Comparison of ENCODE assay signal across 8 mouse cellular contexts in the genomic region with DNA sequence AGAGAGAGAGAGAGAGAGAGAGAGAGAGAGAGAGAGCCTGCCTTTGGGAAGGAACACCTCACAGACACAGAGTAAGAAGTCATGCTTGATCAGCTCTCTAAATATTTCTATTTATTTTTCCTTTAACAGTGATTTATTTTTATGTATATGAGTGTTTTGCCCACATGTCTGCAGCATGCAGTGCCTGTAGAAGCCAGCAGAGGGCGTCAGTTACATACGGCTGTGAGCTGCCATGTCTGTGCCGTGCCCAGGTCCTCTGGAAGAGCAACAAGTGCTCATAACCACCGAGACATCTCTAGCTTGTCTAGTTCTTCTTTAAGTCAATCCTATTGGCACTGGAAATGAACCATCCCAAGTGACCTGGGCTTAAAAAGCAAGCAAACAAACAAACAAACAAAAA. TPM values are rescaled to one million over a fixed set of nuclear protein-coding genes. Genes with fewer than 3 reads are reported as not detected.
DNase-seq lines count a peak whose midpoint lies in the region; ATAC-seq and TF ChIP-seq lines count a peak whose summit lies in the region.
"Had no signal": no experiment of that assay in that cellular context is flagged by ENCODE, and none has a peak within 500 bp of the region (broad histone marks: within the 10 kb centered on the region; RNA-seq: fewer than 3 reads in every experiment).

No protein-coding gene starts in this region.

- no peaks in the 10 kb centered on the region for H3K36me3 ChIP-seq in liver, embryonic 13.5 days
- H3K36me3 ChIP-seq in forebrain, embryonic 14.5 days (ENCODE audit: control insufficient read depth, insufficient read depth, low read length) = no peaks in the 10 kb centered on the region
- H3K36me3 ChIP-seq: embryonic facial prominence, embryonic 13.5 days had no signal

- H3K9me3 ChIP-seq in liver, embryonic 13.5 days (replicated peaks) = peaks cover 7% of the 10 kb centered on the region; the same call in 1 of the 2 replicates
- H3K9me3 ChIP-seq in forebrain, embryonic 14.5 days (replicated peaks; ENCODE audit: control insufficient read depth, low read length) = peaks cover 57% of the 10 kb centered on the region

- no peak overlapping the region for H3K9ac ChIP-seq in liver, embryonic 13.5 days
- H3K9ac ChIP-seq in forebrain, embryonic 14.5 days (ENCODE audit: low read length) = no peak overlapping the region
- H3K9ac ChIP-seq: embryonic facial prominence, embryonic 13.5 days had no signal

- ATAC-seq in common myeloid progenitor, adult 5-6 weeks (replicated peaks; ENCODE audit: low read depth, poor library complexity, severe bottlenecking) = peak; percentile 67
- peak; percentile 27; the same call in 1 of the 2 replicates for ATAC-seq in liver, embryonic 13.5 days (ENCODE audit: low read depth)
- no peak for ATAC-seq in forebrain, embryonic 14.5 days

- DNase-seq in layer of hippocampus, adult 2 months (ENCODE audit: low spot score in 2 of 2) = no peak
- DNase-seq in layer of hippocampus, adult 9-11 months = no peak
- peak; percentile 87 for DNase-seq in 416B (ENCODE audit: low read depth)
- DNase-seq in CD4-positive helper T cell, adult 2 months (ENCODE audit: low read depth, low spot score) = peak; percentile 72
- DNase-seq in liver, embryonic 13.5 days = no peak
- no peak for DNase-seq in forebrain, embryonic 14.5 days (ENCODE audit: low spot score)

- H3K4me1 ChIP-seq in liver, embryonic 13.5 days (replicated peaks) = no peaks in the 10 kb centered on the region
- no peaks in the 10 kb centered on the region for H3K4me1 ChIP-seq in forebrain, embryonic 14.5 days (ENCODE audit: control insufficient read depth, insufficient read depth, low read length)
- H3K4me1 ChIP-seq: embryonic facial prominence, embryonic 13.5 days had no signal

- H3K27ac ChIP-seq in layer of hippocampus, adult 2 months = no peak overlapping the region
- H3K27ac ChIP-seq in liver, embryonic 13.5 days = no peak overlapping the region
- no peak overlapping the region for H3K27ac ChIP-seq in forebrain, embryonic 14.5 days (ENCODE audit: low read depth, low read length)
- H3K27ac ChIP-seq: embryonic facial prominence, embryonic 13.5 days had no signal

- TF ChIP-seq CTCF in layer of hippocampus, adult 2 months (conservative IDR thresholded peaks at IDR 0.05) = peak; percentile 81

- no peak overlapping the region for H3K4me3 ChIP-seq in layer of hippocampus, adult 2 months
- H3K4me3 ChIP-seq in liver, embryonic 13.5 days (replicated peaks) = no peak overlapping the region
- no peak overlapping the region for H3K4me3 ChIP-seq in forebrain, embryonic 14.5 days (ENCODE audit: low read depth, low read length)
- H3K4me3 ChIP-seq: embryonic facial prominence, embryonic 13.5 days had no signal

- 26% methylated on average over 4 of the region's 4 CpGs for WGBS in liver, embryonic 13.5 days (ENCODE audit: insufficient replicate concordance)
- WGBS in forebrain, embryonic 14.5 days = 41% methylated on average over 4 of the region's 4 CpGs

- no peak overlapping the region for H3K4me2 ChIP-seq in liver, embryonic 13.5 days
- no peak overlapping the region for H3K4me2 ChIP-seq in forebrain, embryonic 14.5 days (ENCODE audit: low read length)
- H3K4me2 ChIP-seq: embryonic facial prominence, embryonic 13.5 days had no signal

- H3K27me3 ChIP-seq in liver, embryonic 13.5 days = no peaks in the 10 kb centered on the region
- no peaks in the 10 kb centered on the region for H3K27me3 ChIP-seq in forebrain, embryonic 14.5 days (replicated peaks; ENCODE audit: control insufficient read depth, insufficient read depth, low read length)
- H3K27me3 ChIP-seq: embryonic facial prominence, embryonic 13.5 days had no signal

RNA-seq across cellular contexts. Expression of a gene that starts 12.5 kb away (rescaled TPM):
- under 1 TPM in 1 of 2 experiments, not detected in 1; 0.12 TPM for total RNA-seq in layer of hippocampus, adult 2 months (2021)
- total RNA-seq in common myeloid progenitor, adult 5-6 weeks (2017) = not detected in 2 replicates
- not detected in 2 replicates for polyA plus RNA-seq in liver, embryonic 13.5 days (2015; fragmentation: Nextera tagmentation; extraction: Ambion mirVana)
- not detected in 2 replicates for polyA plus RNA-seq in forebrain, embryonic 14.5 days (2014; fragmentation: Nextera tagmentation; extraction: Ambion mirVana)
- polyA plus RNA-seq: embryonic facial prominence, embryonic 13.5 days had no signal

RNA-seq across cellular contexts. Expression of a gene that starts 12.5 kb away (rescaled TPM):
- total RNA-seq in layer of hippocampus, adult 2 months (2021) = 10 to 100 TPM; 31.9 to 35.3 TPM
- 186 and 205 TPM in 2 replicates for total RNA-seq in common myeloid progenitor, adult 5-6 weeks (2017)
- 61.0 and 69.7 TPM in 2 replicates for polyA plus RNA-seq in liver, embryonic 13.5 days (2015; fragmentation: Nextera tagmentation; extraction: Ambion mirVana)
- polyA plus RNA-seq in forebrain, embryonic 14.5 days (2014; fragmentation: Nextera tagmentation; extraction: Ambion mirVana) = 64.5 and 76.3 TPM in 2 replicates

Comparison
In these comparisons a context has a peak if more than half of its experiments do, and no peak if none do; other contexts are left out.
1. DNase-seq: peak in 416B (single experiment) and CD4-positive helper T cell, adult 2 months (single experiment); none in layer of hippocampus, adult 2 months (0 of 2), layer of hippocampus, adult 9-11 months (single experiment), liver, embryonic 13.5 days (single experiment) and forebrain, embryonic 14.5 days (single experiment).